Mouse (Mus musculus): ENCODE results near the gene Vps13d.

The Vps13d gene

DNA sequence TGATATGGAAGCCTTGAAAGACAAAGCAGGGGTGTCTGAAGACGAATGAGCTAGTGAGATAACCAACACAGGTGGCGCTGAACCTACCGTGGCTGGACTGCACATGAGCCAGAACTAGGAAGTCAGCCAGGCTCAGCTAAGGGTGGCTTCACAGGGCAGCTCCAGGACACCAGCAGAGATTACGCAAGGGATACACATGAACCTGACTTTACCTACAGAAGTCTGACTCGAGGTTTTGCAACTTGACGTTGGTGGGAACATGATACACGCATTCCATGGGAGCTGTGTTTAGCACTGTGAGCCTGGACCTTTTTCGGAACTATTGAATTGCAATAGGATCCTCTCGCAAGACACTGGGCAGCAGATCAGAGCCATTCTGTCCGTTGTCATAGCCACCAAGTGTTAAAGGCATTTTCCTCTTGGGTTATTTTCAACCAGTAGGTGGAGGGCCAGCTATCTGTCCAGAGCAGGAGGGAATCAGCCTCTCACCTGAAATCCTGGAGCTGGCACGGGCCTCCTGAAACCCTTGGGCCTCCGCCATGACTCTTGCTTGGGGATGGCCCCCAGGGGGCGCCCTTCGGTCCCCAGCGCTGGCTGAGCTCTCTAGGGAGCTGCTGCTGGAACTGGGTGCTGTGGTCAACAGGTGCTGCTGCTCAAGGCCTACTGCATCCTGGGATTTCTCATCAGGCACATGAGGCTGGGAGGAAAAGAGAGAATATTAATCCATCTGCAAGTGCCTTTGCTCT, 24.6 kb upstream of the Vps13d start:
- TF ChIP-seq GATA4 (IDR thresholded peaks at IDR 0.05; ENCODE audit: insufficient replicate concordance, low read length) = peak; percentile 22; the same call in 1 of the 2 replicates

- no peak for TF ChIP-seq GATA4 (IDR thresholded peaks at IDR 0.05; ENCODE audit: insufficient replicate concordance, low read length)
Observed at GRCm38 (mm10) chr4:145217837-145218236, 23.0 kb upstream of the Vps13d start.

DNA sequence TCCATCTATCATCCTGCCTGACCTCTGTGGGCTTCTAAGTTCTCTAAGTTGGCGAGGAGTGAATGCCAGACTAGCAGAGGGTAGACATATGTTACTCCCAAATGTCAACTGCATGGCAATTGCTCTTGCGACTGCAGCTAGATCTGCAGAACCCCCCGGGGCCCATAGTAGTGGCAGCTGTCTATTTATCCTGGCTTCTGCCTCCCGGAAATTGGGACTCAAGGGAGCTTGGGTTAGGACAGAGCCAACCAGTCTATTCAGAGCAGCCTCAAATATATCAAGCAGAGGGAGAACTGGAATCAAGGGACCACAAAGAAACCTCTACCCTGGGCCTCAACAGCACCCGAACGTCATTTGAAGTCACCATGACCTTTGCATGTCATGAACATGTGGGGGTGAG, 22.2 kb upstream of the Vps13d start:
- no peak for TF ChIP-seq GATA4 (IDR thresholded peaks at IDR 0.05; ENCODE audit: insufficient replicate concordance, low read length)

DNA sequence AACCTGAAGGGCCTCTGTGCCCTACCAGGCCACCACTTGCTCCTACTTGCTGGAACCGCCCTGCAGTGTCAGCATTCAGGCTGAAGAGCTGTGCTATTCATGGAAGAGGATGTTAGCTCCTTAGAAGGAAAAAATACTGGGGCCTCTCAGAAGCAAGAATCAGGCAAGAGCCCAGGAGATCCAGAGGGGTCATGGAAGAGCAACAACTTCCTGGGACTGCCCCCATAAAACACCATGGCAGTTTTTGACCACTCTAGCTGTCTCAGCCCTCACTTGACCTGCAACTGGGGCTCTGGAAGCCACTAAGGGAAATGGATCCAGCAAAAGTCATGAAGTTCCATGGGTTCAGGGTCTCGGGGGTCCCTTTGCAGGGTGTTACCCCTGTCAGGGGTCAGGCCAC, 20.6 kb upstream of the Vps13d start:
- TF ChIP-seq GATA4 (IDR thresholded peaks at IDR 0.05; ENCODE audit: insufficient replicate concordance, low read length) = no peak

GRCm38 (mm10) chr4:145214786-145215174, 20.0 kb upstream of the Vps13d start:
- no peak for TF ChIP-seq GATA4 (IDR thresholded peaks at IDR 0.05; ENCODE audit: insufficient replicate concordance, low read length)

DNA sequence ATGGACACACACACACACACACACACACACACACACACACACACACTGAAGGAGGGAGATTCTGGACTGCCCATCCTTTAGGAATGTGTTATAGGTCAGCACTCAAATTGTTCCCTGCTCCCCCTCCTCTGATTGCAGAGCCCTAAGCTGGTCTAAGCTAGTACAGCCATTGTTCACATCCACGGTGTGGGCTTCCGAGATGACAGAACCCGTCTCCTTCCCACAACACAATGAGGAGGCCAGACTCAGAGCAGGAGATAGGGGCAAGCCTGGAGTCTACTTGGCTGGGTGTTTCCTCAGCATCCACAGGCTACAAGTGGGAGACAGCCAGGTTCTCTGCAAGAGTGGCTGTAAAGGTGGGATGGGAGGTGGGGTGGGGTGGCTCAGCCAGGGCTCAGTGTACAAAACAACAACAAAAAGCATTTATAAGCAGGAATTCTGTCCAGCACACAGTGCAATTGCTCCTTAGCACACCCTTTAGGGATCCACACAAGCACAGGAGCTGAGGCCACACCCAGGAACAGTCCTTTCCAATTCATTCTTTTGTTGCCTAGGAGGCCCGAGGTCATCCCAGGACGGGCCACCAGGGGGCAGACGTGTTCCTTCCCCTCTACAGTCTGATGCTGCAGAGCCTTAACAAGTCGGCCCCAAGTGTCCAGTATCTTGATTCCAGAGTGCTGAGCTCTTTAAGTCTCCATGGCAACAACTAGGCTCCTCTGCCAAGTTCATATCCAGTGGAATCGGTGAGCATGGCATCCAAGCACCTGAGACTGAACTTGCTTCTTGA, 19.4 kb upstream of the Vps13d start:
- no peak for TF ChIP-seq GATA4 (IDR thresholded peaks at IDR 0.05; ENCODE audit: insufficient replicate concordance, low read length)

GRCm38 (mm10) chr4:145211076-145211475, 16.3 kb upstream of the Vps13d start:
- TF ChIP-seq GATA4 (IDR thresholded peaks at IDR 0.05; ENCODE audit: insufficient replicate concordance, low read length) = no peak

GRCm38 (mm10) chr4:145210564-145210963, 15.8 kb upstream of the Vps13d start:
- no peak for TF ChIP-seq GATA4 (IDR thresholded peaks at IDR 0.05; ENCODE audit: insufficient replicate concordance, low read length)

DNA sequence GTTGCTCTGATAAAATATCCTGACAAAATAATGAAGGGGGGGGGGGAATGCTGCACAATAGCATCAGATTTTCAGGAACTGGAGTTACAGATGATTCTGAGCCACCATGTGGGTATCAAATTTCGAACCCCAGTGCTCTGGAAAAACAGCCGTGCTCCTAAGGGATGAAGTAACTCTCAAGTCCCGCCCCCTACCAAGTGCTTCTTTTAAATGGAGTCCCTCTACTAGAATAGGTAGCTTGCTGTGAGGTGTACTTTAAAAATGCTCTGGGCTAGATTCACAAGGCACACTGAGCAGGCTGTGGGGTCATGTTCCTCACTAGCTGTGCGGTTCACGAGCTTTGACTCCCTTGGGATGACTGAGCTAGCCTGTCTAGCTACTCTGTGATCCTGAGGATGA, 14.9 kb upstream of the Vps13d start:
- TF ChIP-seq GATA4 (IDR thresholded peaks at IDR 0.05; ENCODE audit: insufficient replicate concordance, low read length) = no peak

DNA sequence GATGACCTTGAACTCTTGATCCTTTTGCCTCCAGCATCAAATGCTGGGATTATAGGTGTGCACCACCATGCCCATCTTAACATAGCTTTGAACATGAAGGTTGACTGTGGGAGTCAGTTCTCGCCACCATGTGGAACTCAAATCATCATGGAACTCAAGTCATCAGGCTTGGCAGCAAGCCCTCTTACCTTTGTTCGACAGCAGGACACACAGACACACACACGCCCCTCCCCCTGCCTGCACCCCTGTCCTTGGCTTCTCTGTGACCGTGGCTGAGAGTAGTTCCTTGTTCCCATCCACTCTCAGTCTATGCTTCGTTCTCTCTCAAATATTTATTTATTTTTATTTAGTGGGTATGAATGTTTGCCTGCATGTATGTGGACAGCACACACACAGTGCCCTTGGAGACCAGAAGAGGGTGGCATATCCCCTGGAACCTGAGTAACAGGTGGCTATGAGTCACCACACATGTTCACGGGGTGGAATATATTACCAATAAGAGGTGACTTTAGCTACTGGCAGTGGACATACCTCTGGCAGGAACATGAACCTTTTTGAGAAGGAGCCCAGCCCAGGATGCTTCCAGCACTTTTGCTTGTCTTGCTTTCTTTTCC, 14.4 kb upstream of the Vps13d start:
- no peak for TF ChIP-seq GATA4 (IDR thresholded peaks at IDR 0.05; ENCODE audit: insufficient replicate concordance, low read length)

- no peak for TF ChIP-seq GATA4 (IDR thresholded peaks at IDR 0.05; ENCODE audit: insufficient replicate concordance, low read length)
Observed at GRCm38 (mm10) chr4:145207718-145208371, 13.0 kb upstream of the Vps13d start.

- TF ChIP-seq GATA4 (IDR thresholded peaks at IDR 0.05; ENCODE audit: insufficient replicate concordance, low read length) = no peak
Observed at GRCm38 (mm10) chr4:145204779-145205178, 10.0 kb upstream of the Vps13d start.

DNA sequence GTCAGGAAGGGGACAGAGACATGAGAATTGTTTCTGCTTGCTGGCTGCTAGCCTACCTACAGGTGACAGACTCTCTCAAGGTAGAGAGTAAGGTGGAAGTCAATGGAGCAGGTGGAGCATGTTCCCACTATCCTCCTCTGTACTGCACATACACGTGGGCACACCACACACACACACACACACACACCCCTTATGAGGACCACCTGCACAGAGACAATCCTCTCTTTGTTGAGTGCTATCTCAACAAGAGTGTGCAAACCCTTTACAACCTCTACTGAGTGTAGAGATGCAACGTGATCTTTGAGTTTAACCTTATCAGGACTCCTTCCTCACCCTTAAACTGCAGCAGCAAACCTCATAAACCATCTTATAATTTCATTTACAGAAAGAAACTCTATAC, 8.5 kb upstream of the Vps13d start:
- no peak for TF ChIP-seq GATA4 (IDR thresholded peaks at IDR 0.05; ENCODE audit: insufficient replicate concordance, low read length)

DNA sequence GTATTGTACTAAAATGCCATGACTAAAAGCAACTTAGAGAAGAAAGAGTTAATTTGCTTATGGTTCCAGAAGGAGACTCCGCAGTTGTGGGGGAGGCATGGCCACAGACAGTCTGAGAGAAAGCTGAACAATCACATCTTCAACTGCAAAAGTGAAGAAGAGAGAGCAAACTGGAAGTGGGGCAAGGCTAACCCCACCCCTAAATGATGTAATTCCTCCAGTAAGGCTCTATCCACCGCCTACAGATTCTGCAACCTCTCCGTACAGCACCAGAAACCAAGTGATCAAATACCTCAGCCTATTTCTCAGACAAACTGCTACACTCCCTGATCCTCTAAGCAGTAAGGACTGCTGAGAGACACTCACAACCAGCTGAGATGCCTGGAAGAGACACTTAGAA, 6.6 kb upstream of the Vps13d start:
- TF ChIP-seq GATA4 (IDR thresholded peaks at IDR 0.05; ENCODE audit: insufficient replicate concordance, low read length) = no peak

DNA sequence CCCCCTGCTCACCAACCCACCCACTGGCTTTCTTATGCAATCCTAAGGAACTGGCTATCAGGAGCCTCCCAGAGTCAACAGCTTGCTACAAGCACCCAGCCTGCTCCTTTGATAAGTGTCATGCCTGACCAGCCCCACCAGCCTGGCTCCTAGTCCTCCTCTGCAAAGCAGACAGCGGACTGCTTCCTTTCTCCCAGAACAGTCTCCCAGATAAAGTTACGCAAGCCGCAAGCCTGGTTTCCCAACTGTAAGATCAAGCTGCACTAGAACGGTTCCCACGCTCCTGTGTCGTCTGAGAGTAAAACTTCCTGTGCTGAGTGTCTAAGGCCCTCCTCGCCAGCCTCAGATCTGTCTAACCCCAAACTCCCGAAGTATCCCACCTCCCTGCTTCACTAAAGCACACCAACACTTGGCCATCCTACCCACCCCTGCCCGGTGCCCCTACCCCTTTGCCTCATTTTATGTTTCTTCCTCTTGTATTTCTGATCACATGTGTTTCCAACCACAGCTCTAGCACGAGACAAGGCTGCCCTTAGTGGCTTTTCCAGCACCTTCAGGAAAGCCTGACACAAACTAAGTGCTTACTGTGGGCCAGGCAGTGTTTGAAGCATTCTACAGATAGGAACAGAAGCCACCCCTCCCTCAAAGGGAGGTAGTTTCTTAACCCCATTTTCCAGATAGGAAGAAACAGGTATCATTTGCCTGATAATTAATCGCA, 5.3 kb upstream of the Vps13d start:
- peak; percentile 40; the same call in 1 of the 2 replicates for TF ChIP-seq GATA4 (IDR thresholded peaks at IDR 0.05; ENCODE audit: insufficient replicate concordance, low read length)
